In the genomic region with DNA sequence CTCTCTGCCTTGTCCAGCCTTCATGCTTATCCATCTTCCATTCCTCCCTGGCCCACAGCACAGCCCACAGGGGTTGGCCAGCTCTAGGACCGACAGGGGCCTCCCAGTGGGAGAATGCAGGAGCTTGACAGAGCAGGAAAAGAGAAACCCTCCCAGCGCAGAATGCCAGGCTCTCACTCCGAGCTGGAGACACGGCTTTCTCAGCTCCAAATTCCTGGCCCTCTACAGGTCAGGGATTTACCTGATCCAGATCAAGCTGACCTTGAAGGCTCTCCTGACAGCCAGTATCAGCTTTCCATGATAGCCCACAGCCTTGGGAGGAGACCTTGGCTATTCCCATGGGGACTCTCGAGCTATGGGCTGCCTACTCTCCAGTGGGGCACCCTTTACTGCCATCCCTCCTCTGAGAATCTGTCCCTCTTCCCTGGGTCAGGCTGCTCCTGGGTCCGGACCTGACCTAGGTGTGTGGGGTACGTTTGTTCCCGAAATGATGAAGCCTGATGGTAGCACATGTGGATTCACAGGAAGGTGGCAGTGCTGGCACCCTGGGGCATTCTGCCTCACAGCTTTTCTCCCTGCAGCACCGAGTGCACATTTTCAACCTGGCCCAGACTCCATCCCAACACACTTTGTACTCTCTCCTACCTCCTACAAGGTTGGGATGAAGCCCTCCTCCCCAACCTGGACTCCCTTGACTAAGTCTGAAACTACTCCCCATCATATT, we compare ENCODE assay signal across 15 mouse cellular contexts.
A peak's percentile ranks its signal among the peaks of the same experiment; 100 is the strongest.
DNase-seq lines count a peak whose midpoint lies in the region; ATAC-seq and TF ChIP-seq lines count a peak whose summit lies in the region.
"Had no signal": no experiment of that assay in that cellular context is flagged by ENCODE, and none has a peak within 500 bp of the region (broad histone marks: within the 10 kb centered on the region; RNA-seq: fewer than 3 reads in every experiment).

No protein-coding gene starts in this region.

- H3K4me3 ChIP-seq in midbrain, embryonic 15.5 days = no peak overlapping the region
- no peak overlapping the region for H3K4me3 ChIP-seq in midbrain, postnatal 0 days (ENCODE audit: low read depth, low read length)
- no peak overlapping the region for H3K4me3 ChIP-seq in forebrain, embryonic 14.5 days (ENCODE audit: low read depth, low read length)
- H3K4me3 ChIP-seq: heart, embryonic 13.5 days; kidney, embryonic 15.5 days; layer of hippocampus, adult 2 months; neural tube, embryonic 12.5 days had no signal

- peaks cover 28% of the 10 kb centered on the region for H3K4me1 ChIP-seq in midbrain, embryonic 15.5 days
- H3K4me1 ChIP-seq in midbrain, postnatal 0 days (ENCODE audit: insufficient read depth, low read length) = peaks cover 6% of the 10 kb centered on the region; the same call in 1 of the 2 replicates
- H3K4me1 ChIP-seq in forebrain, embryonic 14.5 days (ENCODE audit: control insufficient read depth, insufficient read depth, low read length) = peaks cover 27% of the 10 kb centered on the region

- DNase-seq in frontal cortex, postnatal 14 days (ENCODE audit: low spot score in 2 of 2) = no peak
- DNase-seq in midbrain, postnatal 0 days (ENCODE audit: low spot score) = no peak
- no peak for DNase-seq in forebrain, embryonic 14.5 days (ENCODE audit: low spot score)
- no peak for DNase-seq in kidney, adult 11 months
- no peak for DNase-seq in spleen, postnatal 14 days (ENCODE audit: low spot score in 2 of 2)
- DNase-seq: adrenal gland, adult 8-10 months; lung, postnatal 14 days had no signal

- H3K9me3 ChIP-seq in midbrain, embryonic 15.5 days = no peaks in the 10 kb centered on the region
- no peaks in the 10 kb centered on the region for H3K9me3 ChIP-seq in midbrain, postnatal 0 days (ENCODE audit: low read length)
- no peaks in the 10 kb centered on the region for H3K9me3 ChIP-seq in forebrain, embryonic 14.5 days (replicated peaks; ENCODE audit: control insufficient read depth, low read length)
- H3K9me3 ChIP-seq: heart, embryonic 13.5 days; kidney, embryonic 15.5 days; neural tube, embryonic 12.5 days had no signal

- H3K27ac ChIP-seq in midbrain, embryonic 15.5 days = no peak overlapping the region
- no peak overlapping the region for H3K27ac ChIP-seq in midbrain, postnatal 0 days (ENCODE audit: low read depth, low read length)
- peak overlapping the region; percentile 72 for H3K27ac ChIP-seq in forebrain, embryonic 14.5 days (ENCODE audit: low read depth, low read length)
- H3K27ac ChIP-seq: heart, embryonic 13.5 days; kidney, embryonic 15.5 days; layer of hippocampus, adult 2 months; liver, embryonic 14.5 days; neural tube, embryonic 12.5 days had no signal

- peak overlapping the region; percentile 22; the same call in 1 of the 2 replicates for H3K9ac ChIP-seq in midbrain, embryonic 15.5 days
- H3K9ac ChIP-seq in midbrain, postnatal 0 days (replicated peaks; ENCODE audit: low read length, poor library complexity, severe bottlenecking) = no peak overlapping the region
- 0 out of 2 replicates have a peak overlapping the region, but pooled peaks have one; percentile 18 for H3K9ac ChIP-seq in forebrain, embryonic 14.5 days (ENCODE audit: low read length)
- H3K9ac ChIP-seq: heart, embryonic 13.5 days; kidney, embryonic 15.5 days; liver, embryonic 14.5 days; neural tube, embryonic 12.5 days had no signal

- no peaks in the 10 kb centered on the region for H3K36me3 ChIP-seq in midbrain, embryonic 15.5 days (replicated peaks)
- H3K36me3 ChIP-seq in midbrain, postnatal 0 days (ENCODE audit: insufficient read depth, low read length) = no peaks in the 10 kb centered on the region
- H3K36me3 ChIP-seq in forebrain, embryonic 14.5 days (ENCODE audit: control insufficient read depth, insufficient read depth, low read length) = no peaks in the 10 kb centered on the region
- H3K36me3 ChIP-seq: G1E; heart, embryonic 13.5 days; kidney, embryonic 15.5 days; neural tube, embryonic 12.5 days had no signal

- no peak; the same call in 1 of the 2 replicates for TF ChIP-seq CTCF in midbrain, postnatal 0 days (IDR thresholded peaks at IDR 0.05)

- no peaks in the 10 kb centered on the region; the same call in 1 of the 2 replicates for H3K27me3 ChIP-seq in midbrain, embryonic 15.5 days (replicated peaks)
- H3K27me3 ChIP-seq in midbrain, postnatal 0 days (ENCODE audit: insufficient read depth, low read length) = no peaks in the 10 kb centered on the region
- H3K27me3 ChIP-seq in forebrain, embryonic 14.5 days (replicated peaks; ENCODE audit: control insufficient read depth, insufficient read depth, low read length) = no peaks in the 10 kb centered on the region
- H3K27me3 ChIP-seq: kidney, embryonic 15.5 days had no signal

- no peak overlapping the region for H3K4me2 ChIP-seq in midbrain, embryonic 15.5 days
- H3K4me2 ChIP-seq in midbrain, postnatal 0 days (ENCODE audit: low read depth, low read length, poor library complexity, severe bottlenecking) = no peak overlapping the region
- H3K4me2 ChIP-seq in forebrain, embryonic 14.5 days (ENCODE audit: low read length) = no peak overlapping the region
- H3K4me2 ChIP-seq: heart, embryonic 13.5 days; kidney, embryonic 15.5 days; neural tube, embryonic 12.5 days had no signal

- peak; percentile 2; the same call in 1 of the 2 replicates for ATAC-seq in frontal cortex, adult (ENCODE audit: low TSS enrichment)
- ATAC-seq in midbrain, embryonic 15.5 days (replicated peaks) = 0 out of 2 replicates have a peak, but pooled peaks have one; percentile 25
- no peak for ATAC-seq in midbrain, postnatal 0 days (ENCODE audit: low FRiP score)
- no peak for ATAC-seq in forebrain, embryonic 14.5 days

- WGBS in midbrain, embryonic 15.5 days = 60% methylated on average over 9 of the region's 9 CpGs
- WGBS in midbrain, postnatal 0 days = 54% methylated on average over 9 of the region's 9 CpGs
- 55% methylated on average over 9 of the region's 9 CpGs for WGBS in forebrain, embryonic 14.5 days

Comparison
In these comparisons a context has a peak if more than half of its experiments do, and no peak if none do; other contexts are left out.
1. ATAC-seq: peak in frontal cortex, adult (single experiment) and midbrain, embryonic 15.5 days (single experiment); none in midbrain, postnatal 0 days (single experiment) and forebrain, embryonic 14.5 days (single experiment).